Mouse (Mus musculus) Muller cell, postnatal 12 days (primary cell): ENCODE data around the gene Hic1.

Experiments
- DNase-seq: peaks from one replicate; pipeline ENCODE4 v3.0.0-alpha.2; 2015; ENCODE audit errors: inconsistent ontology term

The Hic1 gene

DNA sequence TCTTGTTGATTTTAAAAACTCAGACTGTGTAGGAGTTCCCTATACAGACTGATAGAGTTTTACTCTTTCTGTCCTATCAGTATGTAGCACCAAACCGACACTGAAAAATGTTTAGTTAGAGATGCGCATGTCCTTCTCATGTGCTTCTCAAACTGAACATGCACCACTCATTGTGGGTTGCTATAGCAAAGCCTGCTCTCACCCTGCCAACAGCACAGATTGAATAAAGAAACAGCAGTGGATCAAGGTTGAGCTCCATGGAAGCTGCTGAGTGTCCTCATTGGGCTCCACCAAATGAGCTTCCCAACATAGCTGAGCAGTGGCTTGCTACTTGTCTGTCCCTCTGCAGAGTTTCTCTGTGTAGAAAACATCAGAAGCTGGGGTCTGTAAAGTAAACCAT lies 51.2 kb downstream of the Hic1 start:
- no peak for DNase-seq

DNA sequence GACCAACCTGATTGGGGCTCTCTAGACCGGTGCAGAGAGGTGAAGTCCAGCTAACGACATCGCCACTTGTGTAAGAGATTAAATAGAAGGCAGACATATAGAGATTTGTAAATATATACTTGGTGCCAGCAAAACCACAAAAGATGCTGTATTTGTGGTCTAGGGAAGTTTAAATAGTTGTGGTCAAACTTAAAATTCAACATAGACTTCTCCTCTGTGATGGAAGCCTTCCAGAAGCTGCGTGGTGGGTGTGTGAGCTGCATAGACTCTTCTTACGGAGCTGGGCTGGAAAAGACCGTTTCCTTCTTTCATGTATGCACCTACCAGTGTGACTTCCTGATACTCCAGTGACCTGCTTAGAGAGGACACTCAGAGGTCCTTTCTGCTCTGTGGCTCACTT lies 52.9 kb downstream of the Hic1 start:
- no peak for DNase-seq
